Mouse (Mus musculus) testis, postnatal 14 days (tissue): ENCODE measurements around the gene Lnpk.

Experiments
- DNase-seq: peaks from one replicate; pipeline ENCODE4 v3.0.0; 2021; ENCODE audit warnings: low spot score

Lnpk gene

DNA sequence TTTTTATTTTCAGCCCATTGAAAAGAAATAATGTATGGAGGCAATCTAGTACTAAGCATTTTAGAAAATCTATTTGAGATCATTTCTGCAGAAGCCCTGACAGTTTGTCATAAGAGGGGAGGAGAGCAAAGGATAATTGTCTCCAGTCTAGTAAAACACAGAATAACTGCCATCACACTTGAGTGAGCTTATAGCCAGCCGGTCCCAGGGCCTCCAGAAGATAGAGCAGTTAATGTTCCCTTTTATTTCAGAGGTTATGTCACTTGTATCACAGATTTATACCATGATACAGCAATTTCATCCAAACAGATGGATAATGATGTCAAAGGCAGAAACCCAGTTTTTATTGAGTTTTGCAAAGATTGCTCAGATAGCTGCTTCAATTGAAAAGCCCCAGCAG lies 89.0 kb downstream of the Lnpk start:
- DNase-seq: no peak

DNA sequence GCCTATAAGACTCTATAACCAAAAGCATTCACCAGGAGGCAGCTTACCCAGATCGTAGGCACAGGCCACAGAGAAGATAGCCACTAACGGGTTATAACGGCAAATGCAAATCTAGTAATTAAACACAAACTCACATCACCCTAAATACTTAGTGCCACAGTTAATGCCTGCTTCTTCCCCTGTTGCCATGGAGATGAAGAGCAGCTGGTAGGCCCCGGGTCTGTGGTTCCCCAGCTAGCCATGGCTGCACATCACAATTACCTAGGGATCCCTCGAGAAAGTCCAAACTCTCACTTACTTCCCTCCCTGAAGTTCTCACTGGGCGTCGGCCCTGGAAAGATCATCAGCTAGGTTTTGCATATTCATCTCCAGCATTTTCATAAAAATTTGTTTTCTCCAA lies 90.8 kb downstream of the Lnpk start:
- no peak for DNase-seq

DNA sequence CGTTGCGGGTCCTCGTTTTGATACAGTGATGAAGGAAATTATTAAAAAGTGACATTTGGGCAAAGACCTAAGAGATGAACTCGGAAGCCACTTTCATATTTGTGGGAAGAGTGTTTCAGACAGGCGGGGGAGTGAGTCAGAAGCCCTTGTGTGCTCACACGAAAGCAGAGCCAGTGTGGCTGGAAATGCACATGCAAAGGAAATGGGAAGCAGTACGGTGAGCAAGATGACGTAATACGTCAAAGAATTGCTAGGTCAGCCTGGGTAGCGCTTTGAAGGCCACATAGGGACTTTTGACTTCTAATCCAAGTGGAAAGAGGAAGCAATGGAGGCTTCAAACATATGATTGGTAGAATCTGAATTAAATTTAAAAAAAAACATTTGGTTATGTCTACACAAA lies 96.6 kb downstream of the Lnpk start:
- no peak for DNase-seq

DNA sequence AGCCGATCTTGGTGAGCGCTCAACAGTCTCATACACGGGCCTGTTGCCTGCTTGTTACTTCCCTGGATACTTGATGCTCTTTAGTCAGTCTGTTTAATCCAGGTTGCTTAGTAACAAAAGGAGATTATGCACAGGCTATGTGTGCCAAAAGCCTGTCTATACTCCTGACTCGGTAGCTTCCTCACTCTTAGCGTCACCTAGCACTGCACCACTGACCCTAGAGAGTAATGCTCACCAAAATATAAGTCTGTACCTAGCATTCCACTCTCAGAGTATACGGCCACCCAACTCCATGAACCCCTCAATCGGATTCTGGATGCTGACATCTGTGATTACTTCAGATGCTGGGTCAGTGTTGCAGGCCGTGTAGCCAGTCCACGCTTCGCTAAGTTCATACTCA lies 97.1 kb downstream of the Lnpk start:
- DNase-seq: no peak
